In genomic region chr9:22049721-22050270, GRCm38 (mm10) we compare ENCODE assay signal across 11 mouse cellular contexts. TPM values are rescaled to one million over a fixed set of nuclear protein-coding genes. Genes with fewer than 3 reads are reported as not detected.
DNase-seq lines count a peak whose midpoint lies in the region; ATAC-seq and TF ChIP-seq lines count a peak whose summit lies in the region.
"Had no signal": no experiment of that assay in that cellular context is flagged by ENCODE, and none has a peak within 500 bp of the region (broad histone marks: within the 10 kb centered on the region; RNA-seq: fewer than 3 reads in every experiment).

No protein-coding gene starts in this region.

- peaks cover 63% of the 10 kb centered on the region for H3K27me3 ChIP-seq in heart, embryonic 10.5 days (ENCODE audit: insufficient read depth, poor library complexity, severe bottlenecking)
- H3K27me3 ChIP-seq in hindbrain, embryonic 12.5 days, result peaks cover 37% of the 10 kb centered on the region
- no peaks in the 10 kb centered on the region for H3K27me3 ChIP-seq in midbrain, postnatal 0 days (ENCODE audit: insufficient read depth, low read length)

- no peak for TF ChIP-seq CTCF in midbrain, postnatal 0 days (IDR thresholded peaks at IDR 0.05)

- intact Hi-C loops in heart, postnatal 14 days (cut with DNase I), result no loop called here

- H3K9me3 ChIP-seq in heart, embryonic 10.5 days, result no peaks in the 10 kb centered on the region
- no peaks in the 10 kb centered on the region for H3K9me3 ChIP-seq in hindbrain, embryonic 12.5 days (replicated peaks)
- H3K9me3 ChIP-seq in midbrain, postnatal 0 days (ENCODE audit: low read length), result no peaks in the 10 kb centered on the region

- no peak for DNase-seq in heart, embryonic 10.5 days (ENCODE audit: low spot score)
- DNase-seq in heart, postnatal 14 days, result no peak
- peak; percentile 35 to 39 for DNase-seq in cerebellum, postnatal 36 days
- DNase-seq in midbrain, postnatal 0 days (ENCODE audit: low spot score), result peak; percentile 68
- DNase-seq in urinary bladder, postnatal 4 days (ENCODE audit: low spot score in 2 of 2), result no peak
- no peak for DNase-seq in right cerebral cortex, adult 18-20 months
- no peak for DNase-seq in right cerebral cortex, postnatal 10 days (ENCODE audit: low spot score in 2 of 2)

- peak overlapping the region; percentile 97 for H3K9ac ChIP-seq in hindbrain, embryonic 12.5 days
- peak overlapping the region; percentile 97 for H3K9ac ChIP-seq in midbrain, postnatal 0 days (replicated peaks; ENCODE audit: low read length, poor library complexity, severe bottlenecking)

- H3K36me3 ChIP-seq in heart, embryonic 10.5 days, result no peaks in the 10 kb centered on the region
- H3K36me3 ChIP-seq in hindbrain, embryonic 12.5 days, result no peaks in the 10 kb centered on the region
- no peaks in the 10 kb centered on the region for H3K36me3 ChIP-seq in midbrain, postnatal 0 days (ENCODE audit: insufficient read depth, low read length)

- peaks cover 32% of the 10 kb centered on the region for H3K4me1 ChIP-seq in heart, embryonic 10.5 days
- peaks cover 41% of the 10 kb centered on the region for H3K4me1 ChIP-seq in hindbrain, embryonic 12.5 days
- peaks cover 10% of the 10 kb centered on the region; the same call in 1 of the 2 replicates for H3K4me1 ChIP-seq in midbrain, postnatal 0 days (ENCODE audit: insufficient read depth, low read length)

- H3K4me3 ChIP-seq in heart, embryonic 10.5 days, result 0 out of 2 replicates have a peak overlapping the region, but pooled peaks have one; percentile 58
- peak overlapping the region; percentile 89 for H3K4me3 ChIP-seq in hindbrain, embryonic 12.5 days
- H3K4me3 ChIP-seq in midbrain, postnatal 0 days (ENCODE audit: low read depth, low read length), result peak overlapping the region; percentile 91

- 0 out of 2 replicates have a peak, but pooled peaks have one; percentile 2 for ATAC-seq in hindbrain, embryonic 12.5 days (ENCODE audit: low FRiP score)
- no peak for ATAC-seq in midbrain, postnatal 0 days (ENCODE audit: low FRiP score)

- WGBS in heart, embryonic 10.5 days, result 48% methylated on average over 4 of the region's 4 CpGs
- 27% methylated on average over 4 of the region's 4 CpGs for WGBS in hindbrain, embryonic 12.5 days
- 4% methylated on average over 4 of the region's 4 CpGs for WGBS in midbrain, postnatal 0 days

- H3K4me2 ChIP-seq in hindbrain, embryonic 12.5 days (replicated peaks), result peak overlapping the region; percentile 69
- peak overlapping the region; percentile 71 for H3K4me2 ChIP-seq in midbrain, postnatal 0 days (ENCODE audit: low read depth, low read length, poor library complexity, severe bottlenecking)

- H3K27ac ChIP-seq in heart, embryonic 10.5 days, result no peak overlapping the region
- peak overlapping the region; percentile 94 for H3K27ac ChIP-seq in hindbrain, embryonic 12.5 days
- H3K27ac ChIP-seq in midbrain, postnatal 0 days (ENCODE audit: low read depth, low read length), result peak overlapping the region; percentile 96
- H3K27ac ChIP-seq: macrophage had no signal

RNA-seq across cellular contexts. Expression of gene Elavl3, which starts 2.0 kb away (rescaled TPM):
- polyA plus RNA-seq in heart, embryonic 10.5 days (2016; fragmentation: Nextera tagmentation; extraction: Ambion mirVana), result 0.15 and 0.29 TPM in 2 replicates
- total RNA-seq in heart, postnatal 14 days (2021), result 1 to 10 TPM in 1 of 2 experiments, under 1 TPM in 1; 0.12 to 1.1 TPM
- 62.6 and 62.9 TPM in 2 replicates for polyA plus RNA-seq in hindbrain, embryonic 12.5 days (2016; fragmentation: Nextera tagmentation; extraction: Ambion mirVana)
- 215 and 239 TPM in 2 replicates for total RNA-seq in midbrain, postnatal 0 days (2014; rRNA removed)
- 75.2 and 78.7 TPM in 2 replicates for polyA plus RNA-seq in midbrain, postnatal 0 days (2015; fragmentation: Nextera tagmentation; extraction: Ambion mirVana)
- polyA plus RNA-seq: macrophage had no signal

RNA-seq across cellular contexts. Expression of gene Gm49318, which starts 21.3 kb away (rescaled TPM):
- not detected in 2 replicates for polyA plus RNA-seq in heart, embryonic 10.5 days (2016; fragmentation: Nextera tagmentation; extraction: Ambion mirVana)
- total RNA-seq in heart, postnatal 14 days (2021), result not detected
- not detected in 2 replicates for polyA plus RNA-seq in hindbrain, embryonic 12.5 days (2016; fragmentation: Nextera tagmentation; extraction: Ambion mirVana)
- total RNA-seq in midbrain, postnatal 0 days (2014; rRNA removed), result 4.1 TPM in 1 of 2 replicates, not detected in the other
- polyA plus RNA-seq in midbrain, postnatal 0 days (2015; fragmentation: Nextera tagmentation; extraction: Ambion mirVana), result 0.25 and 0.36 TPM in 2 replicates
- polyA plus RNA-seq: C2C12; macrophage; small intestine, adult 2 months had no signal

RNA-seq across cellular contexts. Expression of gene Zfp653, which starts 21.4 kb away (rescaled TPM):
- polyA plus RNA-seq in heart, embryonic 10.5 days (2016; fragmentation: Nextera tagmentation; extraction: Ambion mirVana), result 9.6 and 10.8 TPM in 2 replicates
- 1 to 10 TPM; 5.3 to 6.4 TPM for total RNA-seq in heart, postnatal 14 days (2021)
- polyA plus RNA-seq in hindbrain, embryonic 12.5 days (2016; fragmentation: Nextera tagmentation; extraction: Ambion mirVana), result 16.4 and 20.4 TPM in 2 replicates
- 30.0 and 33.1 TPM in 2 replicates for total RNA-seq in midbrain, postnatal 0 days (2014; rRNA removed)
- 14.2 and 15.1 TPM in 2 replicates for polyA plus RNA-seq in midbrain, postnatal 0 days (2015; fragmentation: Nextera tagmentation; extraction: Ambion mirVana)

RNA-seq across cellular contexts. Expression of gene Ecsit, which starts 35.4 kb away (rescaled TPM):
- polyA plus RNA-seq in heart, embryonic 10.5 days (2016; fragmentation: Nextera tagmentation; extraction: Ambion mirVana), result 58.4 and 65.6 TPM in 2 replicates
- total RNA-seq in heart, postnatal 14 days (2021), result 10 to 100 TPM; 91.7 to 91.8 TPM
- 37.1 and 40.0 TPM in 2 replicates for polyA plus RNA-seq in hindbrain, embryonic 12.5 days (2016; fragmentation: Nextera tagmentation; extraction: Ambion mirVana)
- total RNA-seq in midbrain, postnatal 0 days (2014; rRNA removed), result 49.6 and 56.3 TPM in 2 replicates
- polyA plus RNA-seq in midbrain, postnatal 0 days (2015; fragmentation: Nextera tagmentation; extraction: Ambion mirVana), result 55.0 and 57.2 TPM in 2 replicates

RNA-seq across cellular contexts. Expression of gene Prkcsh, which starts 47.2 kb away (rescaled TPM):
- polyA plus RNA-seq in heart, embryonic 10.5 days (2016; fragmentation: Nextera tagmentation; extraction: Ambion mirVana), result 89.8 and 106 TPM in 2 replicates
- 10 to 100 TPM; 66.5 to 66.7 TPM for total RNA-seq in heart, postnatal 14 days (2021)
- 106 and 108 TPM in 2 replicates for polyA plus RNA-seq in hindbrain, embryonic 12.5 days (2016; fragmentation: Nextera tagmentation; extraction: Ambion mirVana)
- total RNA-seq in midbrain, postnatal 0 days (2014; rRNA removed), result 71.9 and 85.8 TPM in 2 replicates
- polyA plus RNA-seq in midbrain, postnatal 0 days (2015; fragmentation: Nextera tagmentation; extraction: Ambion mirVana), result 62.8 and 64.9 TPM in 2 replicates

Comparison
In these comparisons a context has a peak if more than half of its experiments do, and no peak if none do; other contexts are left out.
1. DNase-seq: peak in cerebellum, postnatal 36 days (2 of 2) and midbrain, postnatal 0 days (single experiment); none in heart, embryonic 10.5 days (single experiment), heart, postnatal 14 days (0 of 2), urinary bladder, postnatal 4 days (0 of 2), right cerebral cortex, adult 18-20 months (single experiment) and right cerebral cortex, postnatal 10 days (0 of 2).
2. RNA of gene Elavl3, which starts 2.0 kb away (polyA plus RNA-seq): 75.2 to 78.7 TPM in midbrain, postnatal 0 days and 62.6 to 62.9 TPM in hindbrain, embryonic 12.5 days; 0.15 to 0.29 TPM in heart, embryonic 10.5 days; every median in the first group is over 10 times any median in the second.
3. Peak in every context shown above with its lines, with median percentiles within 50 percentile points of each other: H3K4me3 ChIP-seq.